Mouse (Mus musculus) spleen, postnatal 14 days (tissue): ENCODE data around the gene Itpr2.

Source experiments
- DNase-seq, 2 experiments: peaks; one replicate each; pipeline ENCODE4 v3.0.0; 2021 to 2022; ENCODE audit warnings: low spot score in 2 of 2

The Itpr2 gene

DNA sequence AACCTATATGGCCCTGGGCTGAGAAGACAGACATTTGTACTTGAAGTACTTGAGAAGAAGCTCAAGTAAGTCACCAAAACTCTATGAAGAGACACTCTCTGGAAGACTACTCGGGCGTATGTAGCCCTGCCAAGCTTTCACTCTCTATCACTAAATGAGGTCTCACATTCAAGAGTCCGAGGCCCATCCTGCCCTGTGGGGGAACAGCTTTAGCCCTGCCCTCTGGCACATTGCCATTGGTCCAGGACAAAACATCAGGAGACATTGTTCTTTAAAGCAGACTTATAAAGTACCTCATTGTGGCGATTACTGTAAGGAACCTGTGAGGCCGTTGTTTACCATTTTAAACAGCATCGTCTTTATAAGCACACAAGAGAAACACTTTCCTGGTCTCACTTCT, 77.7 kb downstream of the Itpr2 start:
- DNase-seq = no peak

GRCm38 (mm10) chr6:146420718-146421117, 81.3 kb downstream of the Itpr2 start:
- no peak for DNase-seq

GRCm38 (mm10) chr6:146416461-146416860, 85.6 kb downstream of the Itpr2 start:
- no peak for DNase-seq

GRCm38 (mm10) chr6:146414094-146414493, 87.9 kb downstream of the Itpr2 start:
- DNase-seq = no peak

DNA sequence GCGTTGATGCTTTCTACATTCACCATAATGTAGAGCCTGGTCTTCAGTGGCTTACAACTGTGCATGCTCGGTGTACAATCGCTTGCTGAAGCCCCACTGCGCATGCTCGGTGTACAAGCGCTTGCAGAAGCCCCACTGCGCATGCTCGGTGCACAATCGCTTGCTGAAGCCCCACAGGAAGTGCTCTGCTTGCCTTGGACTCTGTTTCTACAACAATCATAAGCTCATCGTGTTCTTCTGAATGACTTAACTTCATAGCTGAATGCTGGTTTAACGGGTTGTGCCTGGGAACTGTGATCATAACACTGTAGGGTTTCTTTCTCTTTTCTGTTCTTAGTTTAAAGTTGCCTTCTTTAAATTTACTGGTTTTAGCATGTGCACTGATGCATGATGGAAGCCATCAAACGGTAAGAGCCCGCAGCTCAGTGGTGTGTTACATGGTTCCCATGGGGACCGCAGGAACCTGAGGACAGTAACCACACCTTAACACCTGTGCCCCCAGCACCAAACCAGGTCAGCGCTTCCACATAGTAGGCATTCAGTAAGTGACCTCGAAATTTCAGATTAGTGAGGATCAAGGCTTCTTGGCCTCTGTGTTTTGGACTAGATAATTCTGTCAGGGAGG, 90.5 kb downstream of the Itpr2 start:
- DNase-seq = peak; percentile 22 to 53

- no peak for DNase-seq
Measured at GRCm38 (mm10) chr6:146410427-146410810, 91.6 kb downstream of the Itpr2 start.

GRCm38 (mm10) chr6:146409692-146410426, 92.2 kb downstream of the Itpr2 start:
- peak; percentile 43 to 79 for DNase-seq

DNA sequence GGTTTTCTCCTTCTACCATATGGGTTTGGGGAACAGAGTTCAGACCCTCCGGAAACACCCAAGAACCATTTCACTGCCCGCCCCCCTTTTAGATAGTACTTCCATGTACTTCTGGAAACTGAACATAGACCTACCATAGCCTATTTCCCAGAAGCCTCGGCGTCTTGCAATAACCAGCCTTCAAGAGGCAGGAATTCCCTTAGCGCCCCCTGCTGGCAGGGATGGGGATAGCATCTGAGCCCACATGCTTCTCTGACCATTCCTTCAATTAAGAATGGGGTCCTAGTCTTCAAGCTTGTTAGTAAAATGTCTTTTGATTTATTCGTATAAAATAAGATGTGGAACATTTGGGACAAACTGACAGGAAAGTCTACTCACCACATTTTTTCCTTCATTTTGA, 96.6 kb downstream of the Itpr2 start:
- DNase-seq = peak in 1 of 2 experiments; percentile 39

DNA sequence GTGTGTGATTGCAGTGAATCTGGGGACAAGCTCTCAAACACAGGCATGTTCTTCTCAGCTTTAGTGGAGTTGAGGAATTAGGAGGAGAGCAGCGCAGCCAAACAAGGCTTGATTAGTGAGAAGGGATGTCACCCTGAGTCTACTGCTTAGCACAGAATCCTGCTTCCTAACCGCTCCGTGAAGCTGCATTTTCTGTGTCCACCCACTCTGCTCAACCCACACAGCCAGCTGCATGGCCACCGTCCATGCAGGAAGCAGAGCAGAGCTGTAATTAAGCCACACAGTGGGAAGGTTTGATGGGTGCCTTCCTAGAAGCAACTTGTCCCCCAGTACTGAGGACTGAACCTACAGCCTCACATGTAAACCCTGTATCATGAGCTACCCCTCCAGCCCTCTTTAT, 97.1 kb downstream of the Itpr2 start:
- no peak for DNase-seq

DNA sequence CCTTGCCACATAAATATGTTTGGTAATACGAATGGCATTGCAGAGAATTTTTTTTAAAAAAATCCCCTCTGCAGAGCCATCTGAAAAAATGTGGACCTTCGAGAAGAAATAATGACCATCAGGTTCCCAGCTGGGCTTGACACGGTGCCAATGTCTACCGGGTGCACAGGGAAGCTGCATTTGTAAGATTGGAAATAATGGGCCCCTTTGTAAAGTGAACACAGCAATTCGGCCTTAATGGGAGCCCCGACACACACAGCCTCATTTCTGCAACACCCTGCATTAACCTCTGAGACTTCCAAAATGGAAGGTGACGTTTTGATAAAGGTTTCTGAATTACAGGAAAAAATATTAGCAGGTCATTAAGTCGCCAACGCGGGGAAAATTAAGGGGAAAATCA, 97.9 kb downstream of the Itpr2 start:
- no peak for DNase-seq

- no peak for DNase-seq
Measured at GRCm38 (mm10) chr6:146402905-146403642, 98.9 kb downstream of the Itpr2 start.

DNA sequence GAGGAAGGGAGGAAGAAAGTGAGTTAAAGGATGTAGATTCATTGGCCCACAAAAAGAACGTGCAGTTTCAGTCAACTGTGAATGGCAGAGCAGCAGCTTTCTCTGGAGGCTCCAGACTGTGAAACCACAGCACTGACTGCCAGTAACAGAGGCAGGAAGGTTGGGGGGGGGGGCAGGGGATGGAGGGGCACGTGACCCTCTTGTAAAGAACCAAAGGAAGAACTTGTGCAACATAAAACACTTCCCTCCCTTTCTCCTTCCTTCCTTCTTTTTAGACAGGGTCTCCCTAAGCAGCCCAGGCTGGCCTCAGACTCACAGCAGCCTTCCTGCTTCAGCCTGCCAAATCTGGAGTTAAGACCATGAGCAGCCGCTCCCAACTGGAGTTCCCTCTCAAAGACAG, 104.2 kb downstream of the Itpr2 start:
- no peak for DNase-seq

- DNase-seq = no peak
Measured at GRCm38 (mm10) chr6:146396253-146396652, 105.8 kb downstream of the Itpr2 start.

GRCm38 (mm10) chr6:146395616-146396015, 106.4 kb downstream of the Itpr2 start:
- no peak for DNase-seq

DNA sequence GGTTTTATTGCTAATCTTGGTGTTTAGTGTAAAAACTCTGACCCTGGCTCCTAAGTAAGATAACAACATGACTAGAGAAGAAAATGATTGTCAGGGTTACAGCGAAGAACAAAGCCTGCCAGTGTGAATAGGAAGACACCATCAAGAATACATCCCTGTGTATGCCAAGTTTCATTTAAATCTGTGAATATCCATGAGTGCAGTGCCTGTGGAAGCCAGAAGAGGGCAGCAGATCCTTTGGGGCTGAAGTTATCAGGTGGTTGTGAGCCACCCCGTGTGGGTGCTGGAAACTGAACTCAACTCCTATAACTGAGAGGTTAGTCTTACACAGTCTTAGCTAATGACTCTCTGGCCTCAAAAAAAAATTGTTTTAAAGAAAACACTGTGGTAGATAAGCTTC, 109.8 kb downstream of the Itpr2 start:
- no peak for DNase-seq

DNA sequence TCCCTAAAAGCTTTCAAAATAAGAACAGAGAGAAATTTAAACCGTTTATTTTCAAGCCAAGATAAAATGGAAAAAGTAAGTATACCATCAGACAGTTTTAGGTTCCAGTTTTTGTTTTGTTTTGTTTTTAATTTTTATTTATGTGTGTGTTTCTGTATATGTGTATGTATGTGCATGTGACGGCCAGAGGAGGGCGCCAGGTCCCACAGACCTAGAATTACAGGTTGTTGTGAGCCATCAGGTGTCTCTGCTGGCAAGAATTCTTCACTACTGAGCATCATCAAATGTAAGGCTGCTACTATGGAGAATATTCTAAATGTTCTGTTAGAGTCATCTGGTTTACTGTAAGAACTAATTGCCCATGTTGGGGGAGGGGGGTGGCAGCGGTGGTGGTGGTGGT, 111.9 kb downstream of the Itpr2 start:
- DNase-seq = no peak

DNA sequence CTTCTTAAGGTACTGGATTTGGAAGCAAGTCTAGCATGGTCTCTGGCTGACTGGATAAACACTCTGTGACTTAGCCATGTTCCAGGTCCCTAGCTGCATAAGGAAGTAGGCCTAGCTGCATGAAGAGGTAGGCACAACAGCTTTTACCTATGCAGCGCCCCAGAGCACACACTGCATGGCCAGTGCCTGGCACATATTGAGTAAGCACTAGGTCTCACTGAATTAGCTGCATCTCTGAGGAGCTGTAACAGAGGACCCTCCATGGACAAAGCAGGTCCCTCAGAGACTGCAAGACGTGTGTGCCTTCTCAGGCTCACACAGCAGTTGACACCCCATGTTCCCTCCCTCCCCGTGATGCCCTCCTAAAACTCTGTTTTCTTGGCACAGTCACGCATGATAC, 114.0 kb downstream of the Itpr2 start:
- DNase-seq = no peak

- DNase-seq = no peak
Measured at GRCm38 (mm10) chr6:146387039-146387713, 114.8 kb downstream of the Itpr2 start.

GRCm38 (mm10) chr6:146379263-146379662, 122.8 kb downstream of the Itpr2 start:
- no peak for DNase-seq

GRCm38 (mm10) chr6:146371511-146371910, 130.5 kb downstream of the Itpr2 start:
- no peak for DNase-seq

GRCm38 (mm10) chr6:146366180-146366579, 135.8 kb downstream of the Itpr2 start:
- no peak for DNase-seq

DNA sequence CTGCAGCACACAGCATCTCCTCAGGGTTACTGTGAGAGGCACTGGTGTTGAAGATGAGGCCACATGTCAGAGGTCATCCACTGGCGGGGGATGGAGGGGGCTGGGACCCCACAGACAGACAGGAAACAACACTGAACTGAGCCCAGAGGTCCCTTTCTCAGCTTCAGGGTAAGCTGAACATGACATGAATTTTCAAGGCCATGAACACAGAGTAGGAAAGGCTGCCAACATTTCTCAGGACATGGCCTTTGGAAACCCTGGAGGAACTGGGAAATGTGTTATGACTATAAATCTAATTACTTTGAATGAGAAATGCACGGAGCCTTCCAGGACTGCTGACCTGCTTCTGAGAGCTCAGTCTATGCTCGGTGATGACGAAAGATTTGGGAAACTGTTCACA, 144.1 kb downstream of the Itpr2 start:
- DNase-seq = no peak
